Mouse (Mus musculus): ENCODE measurements at regions not wholly inside any gene's neighbourhood (a gene's known extent, or its start where the extent isn't known, plus 50 kb on each side); places are given as distances from the start of the nearest gene placed in this dataset.
"Not testable (repeated sequence)": the region's sequence is repeated elsewhere in the genome, so short reads cannot be mapped to it uniquely, and the experiment has no call there.

- no peak for DNase-seq
Measured at GRCm38 (mm10) chr13:50092537-50092936, 157.6 kb downstream of the Gm906 start.

- DNase-seq, result no peak
Measured at GRCm38 (mm10) chr13:50064841-50065240, 185.3 kb downstream of the Gm906 start.

- DNase-seq, result not testable (repeated sequence)
Measured at GRCm38 (mm10) chr13:50064365-50064764, 185.7 kb downstream of the Gm906 start.

GRCm38 (mm10) chr13:50059676-50060075, 190.4 kb downstream of the Gm906 start:
- not testable (repeated sequence) for DNase-seq

GRCm38 (mm10) chr13:50059054-50059453, 191.1 kb downstream of the Gm906 start:
- not testable (repeated sequence) for DNase-seq

- not testable (repeated sequence) for DNase-seq
Measured at GRCm38 (mm10) chr13:50051746-50052145, 198.4 kb downstream of the Gm906 start.

GRCm38 (mm10) chr13:50051110-50051509, 199.0 kb downstream of the Gm906 start:
- not testable (repeated sequence) for DNase-seq

GRCm38 (mm10) chr13:50031757-50032156, 218.4 kb downstream of the Gm906 start:
- DNase-seq, result peak in 1 of 2 experiments; percentile 14

- not testable (repeated sequence) for DNase-seq
Measured at GRCm38 (mm10) chr13:50007730-50008129, 208.9 kb upstream of the Gm30302 start.

GRCm38 (mm10) chr13:49966072-49966471, 167.3 kb upstream of the Gm30302 start:
- not testable (repeated sequence) for DNase-seq

- DNase-seq, result not testable (repeated sequence)
Measured at GRCm38 (mm10) chr13:49957993-49958681, 159.3 kb upstream of the Gm30302 start.

- no peak for DNase-seq
Measured at GRCm38 (mm10) chr13:49915781-49916180, 117.0 kb upstream of the Gm30302 start.

All from kidney, adult 8-10 months (tissue).